Mouse (Mus musculus) brain, embryonic 14.5 days (tissue): ENCODE measurements around the gene Rab11fip5.

Source experiments
- CTCF ChIP-seq: fragments of 200-500 bp; IDR thresholded peaks from 2 replicates; pipeline ENCODE4 v1.5.1; 2012; ENCODE audit warnings: inconsistent platforms, mild to moderate bottlenecking, moderate library complexity, borderline replicate concordance; ENCODE audit not compliant: insufficient read depth, insufficient read length; ENCODE audit errors: extremely low read depth
- POLR2A ChIP-seq: fragments of 200-500 bp; IDR thresholded peaks from 2 replicates; pipeline ENCODE4 v1.6.1; 2012; ENCODE audit warnings: mild to moderate bottlenecking, inconsistent platforms, borderline replicate concordance; ENCODE audit not compliant: poor library complexity, insufficient read depth, insufficient read length, severe bottlenecking; ENCODE audit errors: extremely low read depth

- TF ChIP-seq CTCF (no peak), POLR2A (no peak)
Measured at GRCm38 (mm10) chr6:85378629-85379028, 4.2 kb upstream of the Rab11fip5 start.
